Mouse (Mus musculus) hindlimb bud, embryonic 11.5 days (tissue): Measurements from ENCODE around the gene Frmd4b.

Experiments
- DNase-seq: peaks from one replicate; pipeline ENCODE4 v3.0.0-alpha.2; 2012; ENCODE audit warnings: low read depth, low spot score; ENCODE audit errors: extremely low spot score

The Frmd4b gene

GRCm38 (mm10) chr6:97580479-97581030, 36.8 kb downstream of the Frmd4b start:
- DNase-seq: no peak

DNA sequence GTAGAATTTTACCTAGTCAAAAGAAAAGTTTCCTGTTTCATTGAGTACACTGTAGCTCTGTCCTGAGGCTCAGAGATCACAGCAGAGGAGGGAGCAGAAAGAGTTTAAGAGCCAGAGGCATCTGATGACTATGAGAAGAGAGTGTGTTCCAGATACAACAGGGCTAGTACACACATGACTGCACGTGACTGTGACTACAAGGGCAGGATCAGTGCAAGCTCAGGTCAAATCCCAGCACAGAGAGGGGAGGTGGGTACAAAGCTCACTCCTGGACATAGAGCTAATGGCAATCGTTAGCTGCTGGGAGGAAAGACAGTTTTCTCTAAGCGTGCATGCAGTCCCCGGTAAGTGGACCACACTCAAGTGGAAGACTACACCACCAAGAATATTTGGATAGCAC, 37.6 kb downstream of the Frmd4b start:
- DNase-seq: no peak

DNA sequence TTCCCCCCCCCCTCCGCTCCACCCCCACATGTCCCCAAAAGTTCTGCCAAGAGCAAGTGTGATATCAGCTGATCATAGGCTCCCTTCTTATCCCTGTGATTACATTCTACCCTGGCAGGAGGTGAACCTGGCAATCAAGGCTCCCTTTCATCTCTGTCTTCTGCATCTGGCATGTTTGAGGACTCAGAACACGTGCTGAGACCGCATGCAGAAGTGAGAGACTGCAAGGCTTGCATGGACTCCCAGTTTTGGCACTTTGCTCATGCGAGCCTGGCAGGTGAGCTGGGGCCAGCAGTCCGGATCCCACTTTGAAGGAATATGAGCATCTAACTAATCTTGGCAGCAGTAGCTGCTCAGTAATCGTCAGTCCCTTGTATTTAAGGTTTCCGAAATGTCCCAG, 39.1 kb downstream of the Frmd4b start:
- no peak for DNase-seq

GRCm38 (mm10) chr6:97577349-97577748, 40.0 kb downstream of the Frmd4b start:
- no peak for DNase-seq

DNA sequence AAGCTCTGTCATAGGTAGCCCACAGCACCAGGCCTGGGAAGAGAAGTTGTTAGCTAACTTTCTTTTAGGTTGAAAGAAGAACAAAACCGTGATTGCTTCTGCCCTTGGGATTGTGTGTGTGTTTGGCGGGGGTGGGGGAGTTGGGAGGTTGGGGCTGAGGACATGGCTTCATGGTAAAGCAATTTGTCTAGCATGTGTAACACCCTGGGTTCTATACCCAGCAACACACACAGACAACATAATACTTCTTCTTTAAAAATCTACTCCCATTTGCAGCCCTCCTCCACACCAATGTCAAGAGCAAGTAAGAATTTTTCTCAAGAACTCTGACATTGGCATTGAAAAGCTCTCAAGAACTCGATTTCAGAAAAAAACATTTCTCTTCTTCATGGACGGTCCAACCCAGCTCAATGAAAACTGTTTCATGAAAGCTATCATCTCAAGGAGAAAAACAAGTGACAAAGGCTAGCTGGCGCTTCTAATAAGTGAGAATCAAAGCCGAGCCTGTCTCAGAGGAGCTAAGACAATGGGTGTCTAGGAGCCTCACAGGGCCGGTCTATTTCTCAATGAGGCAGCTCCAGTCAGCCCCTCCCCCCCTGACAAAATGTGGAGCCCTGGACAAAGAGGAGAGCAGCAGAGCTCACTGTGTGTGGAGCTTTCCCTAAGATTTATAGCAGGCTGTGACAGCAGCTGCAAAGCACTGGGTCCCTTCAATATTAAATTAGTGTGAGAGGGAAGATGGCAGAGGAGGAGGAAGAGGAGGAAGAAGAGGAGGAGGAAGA, 40.6 kb downstream of the Frmd4b start:
- no peak for DNase-seq

DNA sequence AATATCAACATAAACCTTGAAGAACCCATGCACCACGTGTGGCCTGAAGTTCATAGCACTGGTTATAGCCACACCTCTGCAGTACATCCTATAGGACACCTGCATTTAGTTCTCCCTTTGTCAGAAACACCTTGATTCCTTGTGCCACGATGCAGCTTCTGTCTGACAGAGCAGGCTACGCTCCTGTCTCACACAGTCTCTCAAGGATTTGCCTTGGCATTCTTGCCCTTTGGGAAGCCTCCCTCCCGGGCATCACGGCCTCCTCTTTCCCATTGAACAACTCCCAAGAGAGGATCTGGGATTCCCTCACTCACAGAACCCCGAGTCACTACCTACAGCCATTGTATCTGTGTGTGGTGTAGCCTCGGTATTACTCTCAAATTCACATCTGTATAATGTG, 41.2 kb downstream of the Frmd4b start:
- no peak for DNase-seq

DNA sequence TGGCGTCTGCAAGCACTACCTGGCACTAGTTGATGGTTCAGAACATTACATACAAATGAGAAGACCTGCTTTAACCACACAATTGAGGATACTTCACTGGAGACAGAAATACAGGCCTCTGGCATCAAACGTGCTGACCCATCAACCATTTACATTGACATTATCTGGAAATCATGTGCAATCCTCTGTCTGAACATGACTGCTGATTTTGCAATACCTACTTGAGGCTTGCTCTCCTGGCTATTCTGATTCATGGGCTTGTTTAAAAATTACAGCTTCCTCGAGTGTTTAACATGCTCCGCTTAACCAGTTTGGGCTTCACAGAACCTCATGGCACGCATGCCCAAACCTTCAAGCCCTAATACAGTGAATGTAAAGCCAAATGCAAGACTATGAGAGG, 42.4 kb downstream of the Frmd4b start:
- no peak for DNase-seq

DNA sequence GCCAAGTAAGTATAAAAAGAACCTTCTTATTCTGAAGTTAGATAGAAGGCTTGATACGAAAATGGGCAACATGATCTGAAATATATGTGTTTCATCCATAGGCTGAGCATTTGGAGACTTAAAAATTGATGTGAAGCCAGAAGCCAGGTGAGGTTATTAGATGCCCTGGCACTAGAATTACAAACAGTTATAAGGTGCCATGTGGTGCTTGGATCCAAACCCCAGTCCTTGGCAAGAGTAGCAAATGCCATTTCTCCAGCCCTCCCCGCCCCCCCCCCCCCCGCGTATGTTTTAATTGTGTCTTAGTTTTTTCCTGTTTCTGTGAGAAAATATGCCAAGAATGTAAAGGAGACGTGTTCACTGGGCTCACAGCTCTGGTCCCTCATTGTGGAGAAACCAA, 45.1 kb downstream of the Frmd4b start:
- no peak for DNase-seq

DNA sequence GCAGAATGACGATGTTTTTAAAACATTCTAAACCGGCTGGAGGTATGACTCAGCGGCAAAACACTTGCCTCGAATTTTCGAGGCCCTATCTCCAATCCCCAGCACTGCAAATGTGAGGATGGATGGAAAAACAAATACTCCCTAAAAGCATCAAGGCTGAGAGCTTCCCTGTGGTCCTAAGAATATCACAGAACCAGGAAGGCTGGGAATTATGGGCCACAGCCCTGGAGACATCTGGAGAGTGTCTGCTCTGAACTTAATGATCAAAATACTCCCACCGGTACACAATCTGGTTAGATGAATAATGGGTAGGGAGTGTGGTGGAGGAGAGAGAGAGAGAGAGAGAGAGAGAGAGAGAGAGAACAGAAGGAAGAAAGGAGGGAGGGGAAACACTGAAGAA, 48.8 kb downstream of the Frmd4b start:
- no peak for DNase-seq

- no peak for DNase-seq
Measured at GRCm38 (mm10) chr6:97566746-97567145, 50.6 kb downstream of the Frmd4b start.

DNA sequence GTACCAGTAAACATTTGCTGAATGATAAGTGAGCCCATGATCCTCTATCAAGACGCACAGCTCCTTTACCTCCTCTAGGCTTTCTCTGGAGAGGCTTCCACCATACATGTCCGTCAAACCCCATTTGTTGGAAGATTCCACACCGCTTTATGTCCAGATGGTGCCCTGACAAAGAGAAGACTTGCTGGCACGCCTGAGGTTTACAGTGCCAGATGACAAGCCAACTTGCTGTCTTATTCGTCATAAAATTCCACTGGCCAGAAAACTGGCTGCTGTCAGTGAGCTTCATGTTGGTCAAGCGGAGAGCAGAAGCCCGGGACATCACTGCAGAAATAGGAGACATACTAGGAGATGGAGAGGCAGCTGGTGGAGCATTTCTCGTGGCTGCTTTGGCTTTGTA, 60.2 kb downstream of the Frmd4b start:
- no peak for DNase-seq

DNA sequence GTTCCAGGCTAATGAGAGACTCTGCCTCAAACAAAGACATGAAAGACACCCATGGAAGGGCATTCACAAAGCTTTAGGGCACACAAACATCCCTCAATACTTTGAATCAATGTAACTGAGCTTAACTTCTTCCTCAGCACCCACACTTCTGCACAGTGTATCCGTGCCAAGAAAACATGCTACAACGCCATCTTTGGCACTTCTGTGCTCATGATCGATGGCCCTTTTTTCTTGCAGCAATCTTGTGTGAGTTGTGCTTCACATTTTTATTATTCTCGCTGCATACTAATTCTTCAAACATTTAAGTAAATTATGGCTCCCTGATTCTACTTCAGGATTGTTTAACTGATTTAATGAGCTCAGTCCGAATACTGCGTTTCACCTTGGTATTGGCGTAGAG, 61.7 kb downstream of the Frmd4b start:
- no peak for DNase-seq

DNA sequence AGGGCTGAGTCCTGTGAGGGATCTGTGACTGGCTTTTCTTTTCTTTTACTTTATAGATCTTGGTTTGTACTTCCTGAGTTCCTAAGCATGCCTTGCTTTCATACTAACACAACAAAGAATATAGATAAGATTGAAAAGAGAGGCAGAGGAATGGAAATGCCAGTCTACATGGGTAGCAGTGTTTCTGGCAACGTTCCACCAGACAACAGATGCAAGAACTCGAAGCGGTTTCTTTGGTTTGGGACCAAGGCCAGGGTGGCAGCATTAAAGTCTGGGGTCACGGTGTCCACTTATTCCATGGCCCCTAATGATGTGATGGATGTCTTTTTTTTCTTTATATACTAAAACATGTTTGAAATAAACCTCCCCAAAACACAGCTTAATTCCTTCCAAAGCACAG, 63.9 kb downstream of the Frmd4b start:
- no peak for DNase-seq

- DNase-seq: no peak
Measured at GRCm38 (mm10) chr6:97552573-97552972, 64.8 kb downstream of the Frmd4b start.

GRCm38 (mm10) chr6:97551884-97552283, 65.5 kb downstream of the Frmd4b start:
- DNase-seq: no peak

GRCm38 (mm10) chr6:97551161-97551560, 66.2 kb downstream of the Frmd4b start:
- DNase-seq: no peak

GRCm38 (mm10) chr6:97540458-97540857, 76.9 kb downstream of the Frmd4b start:
- no peak for DNase-seq

DNA sequence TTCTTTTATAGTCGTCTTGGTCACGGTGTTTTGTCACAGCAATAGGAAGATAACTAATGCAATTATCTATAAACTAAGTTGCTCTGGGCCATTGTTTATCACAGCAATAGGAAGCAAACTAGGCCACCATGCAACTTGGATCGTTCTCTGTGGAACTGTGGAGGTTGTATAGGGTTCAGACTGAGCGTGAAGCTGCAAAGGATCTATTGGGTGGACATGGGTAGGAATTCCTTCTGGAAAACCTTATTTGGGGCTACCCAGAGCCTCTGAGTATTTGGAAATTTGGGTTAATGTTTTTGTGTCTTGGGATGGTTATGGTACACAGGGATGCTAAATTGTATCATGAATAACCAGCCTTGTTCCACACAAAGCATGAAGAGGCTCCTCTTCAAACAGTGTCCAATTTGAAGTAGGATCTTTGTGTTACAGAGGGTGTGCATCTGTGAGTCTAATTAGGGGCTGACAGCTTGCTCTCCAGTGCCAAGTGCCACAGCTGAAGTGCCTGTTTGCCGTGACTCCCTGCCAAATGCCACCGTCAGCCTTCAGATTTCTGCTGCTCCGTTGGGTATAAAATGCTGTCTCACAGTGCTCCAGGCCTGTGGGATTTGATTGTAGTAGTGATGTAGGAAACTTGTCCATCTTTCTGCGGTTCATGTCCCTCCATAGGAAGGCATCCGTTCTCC, 81.4 kb downstream of the Frmd4b start:
- no peak for DNase-seq

DNA sequence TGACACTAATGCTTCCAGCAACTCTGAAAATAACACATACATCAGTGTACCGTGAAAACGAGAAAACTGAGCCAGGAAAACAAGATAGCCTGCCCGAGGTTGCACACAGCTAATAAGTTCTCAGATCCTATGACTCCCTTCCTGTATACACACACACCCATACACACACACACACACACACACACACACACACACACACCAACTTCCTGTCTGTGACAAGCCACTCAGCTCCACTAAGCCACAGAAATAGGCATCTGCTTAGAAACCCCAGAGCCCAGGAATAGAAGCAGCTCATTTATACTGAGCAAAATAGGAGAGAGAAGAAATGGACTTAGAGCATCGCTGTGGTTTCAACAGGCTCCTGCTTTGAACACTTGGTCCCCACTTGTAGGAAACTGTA, 86.3 kb downstream of the Frmd4b start:
- no peak for DNase-seq

DNA sequence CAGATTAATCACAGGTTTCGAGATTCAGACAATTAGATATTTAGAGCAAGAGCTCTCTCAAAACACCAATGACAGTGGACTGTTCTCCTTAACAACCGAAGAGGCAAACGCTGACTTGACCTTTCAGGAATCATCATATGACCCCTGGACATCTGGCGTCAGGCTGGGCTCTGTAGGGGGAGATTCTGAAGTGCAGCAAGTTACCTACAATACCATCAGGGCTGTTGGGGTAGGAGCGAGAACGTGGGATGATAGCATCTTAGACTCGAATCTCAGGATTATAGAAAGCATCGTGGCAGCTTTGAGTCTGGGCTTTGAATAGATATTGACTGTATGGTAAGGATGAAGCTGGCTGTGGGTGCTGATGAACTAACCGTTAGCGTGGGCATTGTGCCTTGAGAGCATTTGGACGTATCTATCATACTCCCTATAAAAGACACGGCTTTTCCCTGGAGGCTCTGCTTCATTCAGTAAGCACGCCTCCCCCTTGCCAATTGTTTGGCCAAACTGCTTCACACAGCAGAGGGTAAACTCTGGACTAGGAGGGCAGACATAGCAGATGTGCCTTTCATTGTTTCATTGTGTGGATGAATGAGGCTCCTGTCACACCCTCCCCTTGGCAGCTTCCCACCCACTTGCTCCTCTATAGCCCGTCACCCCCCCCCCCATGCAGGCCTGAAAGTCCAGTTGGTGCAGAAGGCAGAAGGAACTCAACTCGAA, 88.2 kb downstream of the Frmd4b start:
- DNase-seq: no peak

GRCm38 (mm10) chr6:97526092-97526491, 91.2 kb downstream of the Frmd4b start:
- no peak for DNase-seq

DNA sequence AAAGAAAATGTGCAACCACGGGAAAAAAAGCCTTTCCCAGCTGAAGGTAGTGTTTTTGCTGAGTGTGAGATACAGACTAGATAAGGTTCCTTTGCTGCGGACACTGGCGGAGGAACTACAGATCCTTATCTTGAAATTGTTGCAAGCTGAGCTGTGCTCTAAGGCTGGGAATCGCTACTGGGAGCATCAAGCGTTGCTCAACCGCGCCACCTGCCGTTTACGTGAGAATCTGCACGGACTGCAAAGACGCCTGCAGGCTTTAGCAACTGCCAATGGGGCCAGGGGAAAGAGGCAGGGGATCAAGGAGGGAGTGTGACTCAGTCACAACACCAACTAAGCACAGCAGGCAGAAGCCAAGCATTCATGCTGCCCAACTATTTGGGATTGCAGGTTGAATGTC, 94.2 kb downstream of the Frmd4b start:
- DNase-seq: peak; percentile 52
